Mouse (Mus musculus) telencephalon, adult 2 months (tissue): ENCODE results near the gene Zmym6.
"Not testable (repeated sequence)": the region's sequence is repeated elsewhere in the genome, so short reads cannot be mapped to it uniquely, and the experiment has no call there.

Experiments used
- DNase-seq: peaks from one replicate; pipeline ENCODE4 v3.0.0-alpha.2; 2011; ENCODE audit warnings: low read depth, low spot score

The Zmym6 gene

GRCm38 (mm10) chr4:127076875-127077548, at the start of gene Zmym6:
Gene Zmym6 (plus strand): TSS chr4:127077383.
- DNase-seq, result peak; percentile 95

GRCm38 (mm10) chr4:127037158-127037557, 40.0 kb upstream of the Zmym6 start:
- DNase-seq, result no peak

GRCm38 (mm10) chr4:127037908-127038827, 39.0 kb upstream of the Zmym6 start:
- no peak for DNase-seq

- DNase-seq, result no peak
Observed at GRCm38 (mm10) chr4:127038828-127039349, 38.3 kb upstream of the Zmym6 start.

GRCm38 (mm10) chr4:127039871-127040483, 37.2 kb upstream of the Zmym6 start:
- no peak for DNase-seq

- DNase-seq, result no peak
Observed at GRCm38 (mm10) chr4:127043540-127043939, 33.6 kb upstream of the Zmym6 start.

- no peak for DNase-seq
Observed at GRCm38 (mm10) chr4:127051121-127051520, 26.1 kb upstream of the Zmym6 start.

GRCm38 (mm10) chr4:127053071-127053470, 24.1 kb upstream of the Zmym6 start:
- DNase-seq, result no peak

GRCm38 (mm10) chr4:127054522-127055198, 22.5 kb upstream of the Zmym6 start:
- no peak for DNase-seq

GRCm38 (mm10) chr4:127060585-127061290, 16.4 kb upstream of the Zmym6 start, which contains the start of gene Zmym1:
Gene Zmym1 (minus strand): TSS chr4:127061152.
- DNase-seq, result peak; percentile 62

- no peak for DNase-seq
Observed at GRCm38 (mm10) chr4:127064051-127064450, 13.1 kb upstream of the Zmym6 start.

GRCm38 (mm10) chr4:127074915-127075314, 2.3 kb upstream of the Zmym6 start:
- DNase-seq, result no peak

- no peak for DNase-seq
Observed at GRCm38 (mm10) chr4:127080806-127081205, 3.6 kb downstream of the Zmym6 start.

GRCm38 (mm10) chr4:127083131-127083530, 5.9 kb downstream of the Zmym6 start:
- DNase-seq, result no peak

- DNase-seq, result no peak
Observed at GRCm38 (mm10) chr4:127085761-127086160, 8.6 kb downstream of the Zmym6 start.

- no peak for DNase-seq
Observed at GRCm38 (mm10) chr4:127091188-127091587, 14.0 kb downstream of the Zmym6 start.

- DNase-seq, result no peak
Observed at GRCm38 (mm10) chr4:127095090-127095489, 17.9 kb downstream of the Zmym6 start.

- not testable (repeated sequence) for DNase-seq
Observed at GRCm38 (mm10) chr4:127099552-127099951, 22.4 kb downstream of the Zmym6 start.

GRCm38 (mm10) chr4:127107566-127107965, 30.4 kb downstream of the Zmym6 start:
- DNase-seq, result no peak

- no peak for DNase-seq
Observed at GRCm38 (mm10) chr4:127110570-127110969, 33.4 kb downstream of the Zmym6 start.

GRCm38 (mm10) chr4:127123391-127123790, 46.2 kb downstream of the Zmym6 start, which contains the start of gene Tmem35b:
Gene Tmem35b (plus strand): TSS chr4:127123691.
- DNase-seq, result no peak
